Mouse (Mus musculus): ENCODE data around the gene Il13ra2. TPM values are rescaled to one million over a fixed set of nuclear protein-coding genes. Genes with fewer than 3 reads are reported as not detected.
"Not testable (repeated sequence)": the region's sequence is repeated elsewhere in the genome, so short reads cannot be mapped to it uniquely, and the experiment has no call there.

Il13ra2 gene
- polyA plus RNA-seq (2012; ENCODE audit: insufficient read depth, insufficient read length, missing spikeins) = not detected in 2 replicates

DNA sequence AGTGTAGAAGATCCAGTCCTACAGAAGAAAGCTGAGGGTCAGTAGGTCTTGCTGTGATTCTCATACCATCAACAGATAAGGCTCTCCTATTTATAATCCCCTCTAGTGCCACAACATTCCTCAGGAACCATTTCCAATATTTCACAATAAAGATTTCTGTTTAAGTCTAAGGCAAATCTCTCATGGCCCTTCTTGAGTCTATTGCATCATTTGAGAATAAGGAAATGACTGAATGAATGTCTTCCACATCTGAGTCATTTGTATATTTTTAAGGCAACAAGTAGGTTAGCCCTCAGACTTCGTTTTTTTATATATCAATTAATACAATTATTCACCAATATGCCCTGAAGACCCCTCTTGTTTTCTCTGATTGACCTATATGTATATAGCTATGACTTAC is at the start of gene Il13ra2:
Il13ra2 (minus strand) TSS at position 64 of the 400 bp plus-strand sequence.
- TF ChIP-seq CTCF (IDR thresholded peaks at IDR 0.05; ENCODE audit: low read depth, low read length) (no peak), POLR2A (IDR thresholded peaks at IDR 0.05; ENCODE audit: borderline replicate concordance, low read depth, low read length) (no peak)
- H3K4me3 ChIP-seq (ENCODE audit: insufficient read depth, low read length) = no peak within 1 kb of the TSS

GRCm38 (mm10) chrX:147453610-147454009 is 24.6 kb upstream of the Il13ra2 start, which contains the start of gene Vmn1r239-ps:
Vmn1r239-ps (minus strand) TSS chrX:147453710.
- not testable (repeated sequence) for H3K27ac ChIP-seq (ENCODE audit: insufficient read depth, low read depth, low read length); H3K4me1 ChIP-seq (ENCODE audit: control insufficient read depth, insufficient read depth, low read length); H3K4me3 ChIP-seq (ENCODE audit: insufficient read depth, low read length)

More for the DNA sequence above, at the start of gene Il13ra2:
- Histone ChIP-seq H3K4me1 (ENCODE audit: control insufficient read depth, insufficient read depth, low read length) (no peaks in the 10 kb centered on the region), H3K27ac (ENCODE audit: insufficient read depth, low read depth, low read length) (no peak within 1 kb of the TSS)

GRCm38 (mm10) chrX:147443386-147443785 is 14.4 kb upstream of the Il13ra2 start:
- TF ChIP-seq POLR2A (IDR thresholded peaks at IDR 0.05; ENCODE audit: borderline replicate concordance, low read depth, low read length) = no peak
- TF ChIP-seq CTCF (IDR thresholded peaks at IDR 0.05; ENCODE audit: low read depth, low read length) = no peak
- no peak overlapping the region for H3K4me3 ChIP-seq (ENCODE audit: insufficient read depth, low read length)

GRCm38 (mm10) chrX:147435400-147435799 is 6.4 kb upstream of the Il13ra2 start:
- Histone ChIP-seq H3K4me1 (ENCODE audit: control insufficient read depth, insufficient read depth, low read length) (no peaks in the 10 kb centered on the region), H3K27ac (ENCODE audit: insufficient read depth, low read depth, low read length) (no peak overlapping the region), H3K4me3 (ENCODE audit: insufficient read depth, low read length) (no peak overlapping the region)
- TF ChIP-seq CTCF (IDR thresholded peaks at IDR 0.05; ENCODE audit: low read depth, low read length) (no peak), POLR2A (IDR thresholded peaks at IDR 0.05; ENCODE audit: borderline replicate concordance, low read depth, low read length) (no peak)

More at GRCm38 (mm10) chrX:147443386-147443785, 14.4 kb upstream of the Il13ra2 start:
- H3K27ac ChIP-seq (ENCODE audit: insufficient read depth, low read depth, low read length) = no peak overlapping the region
- no peaks in the 10 kb centered on the region for H3K4me1 ChIP-seq (ENCODE audit: control insufficient read depth, insufficient read depth, low read length)

DNA sequence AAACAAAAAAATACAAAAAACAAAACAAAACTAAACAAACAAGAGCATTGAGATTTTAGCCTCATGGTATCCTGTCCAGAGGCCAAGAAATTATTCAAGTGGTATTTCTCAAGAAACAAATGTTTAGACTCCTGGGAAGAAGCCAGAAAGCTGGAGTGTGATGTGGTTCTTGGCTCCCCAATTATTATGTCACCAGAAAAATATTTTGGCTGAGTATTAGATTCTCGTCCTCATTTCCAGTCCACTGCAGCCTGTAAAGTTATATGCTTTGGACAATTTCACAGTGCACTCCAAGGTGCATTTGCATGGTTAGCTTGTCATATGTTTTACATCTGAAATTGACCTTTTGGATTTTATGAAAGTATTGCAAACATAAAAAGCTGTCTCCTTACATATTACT is 761 bp upstream of the Il13ra2 start:
- no peaks in the 10 kb centered on the region for H3K4me1 ChIP-seq (ENCODE audit: control insufficient read depth, insufficient read depth, low read length)
- H3K4me3 ChIP-seq (ENCODE audit: insufficient read depth, low read length) = no peak overlapping the region
- TF ChIP-seq POLR2A (IDR thresholded peaks at IDR 0.05; ENCODE audit: borderline replicate concordance, low read depth, low read length) = no peak
- TF ChIP-seq CTCF (IDR thresholded peaks at IDR 0.05; ENCODE audit: low read depth, low read length) = no peak
- H3K27ac ChIP-seq (ENCODE audit: insufficient read depth, low read depth, low read length) = no peak overlapping the region

GRCm38 (mm10) chrX:147393446-147393845 is 35.5 kb downstream of the Il13ra2 start:
- no peak overlapping the region for H3K27ac ChIP-seq (ENCODE audit: insufficient read depth, low read depth, low read length)
- no peak overlapping the region for H3K4me3 ChIP-seq (ENCODE audit: insufficient read depth, low read length)
- no peaks in the 10 kb centered on the region for H3K4me1 ChIP-seq (ENCODE audit: control insufficient read depth, insufficient read depth, low read length)
- TF ChIP-seq CTCF (IDR thresholded peaks at IDR 0.05; ENCODE audit: low read depth, low read length) (no peak), POLR2A (IDR thresholded peaks at IDR 0.05; ENCODE audit: borderline replicate concordance, low read depth, low read length) (no peak)

- TF ChIP-seq POLR2A (IDR thresholded peaks at IDR 0.05; ENCODE audit: borderline replicate concordance, low read depth, low read length) = no peak
- TF ChIP-seq CTCF (IDR thresholded peaks at IDR 0.05; ENCODE audit: low read depth, low read length) = no peak
- no peak overlapping the region for H3K4me3 ChIP-seq (ENCODE audit: insufficient read depth, low read length)
- H3K27ac ChIP-seq (ENCODE audit: insufficient read depth, low read depth, low read length) = no peak overlapping the region
- H3K4me1 ChIP-seq (ENCODE audit: control insufficient read depth, insufficient read depth, low read length) = no peaks in the 10 kb centered on the region
Measured at GRCm38 (mm10) chrX:147349167-147349566, 79.8 kb downstream of the Il13ra2 start.

Other genes starting within 250 kb of the Il13ra2 start
- gene Vmn1r239-ps, start 24.5 kb upstream of the Il13ra2 start, polyA plus RNA-seq (2012; ENCODE audit: insufficient read depth, insufficient read length, missing spikeins) = not detected in 2 replicates
- gene Lrch2, start 124.9 kb upstream of the Il13ra2 start, polyA plus RNA-seq (2012; ENCODE audit: insufficient read depth, insufficient read length, missing spikeins) = not detected in 2 replicates

Data from bone marrow macrophage, adult 2 months (primary cell).